Mouse (Mus musculus) C2C12 (cell line): ENCODE measurements around the gene Tmeff2.

Experiments used
- CTCF ChIP-seq: IDR thresholded peaks from one replicate; pipeline ENCODE4 v1.5.1; 2011; ENCODE audit not compliant: control insufficient read depth, insufficient read depth, insufficient read length
- USF1 ChIP-seq: IDR thresholded peaks from one replicate; pipeline ENCODE4 v1.6.1; 2011; ENCODE audit warnings: low read depth, mild to moderate bottlenecking, control low read depth, moderate library complexity

- TF ChIP-seq USF1 (no peak), CTCF (no peak)
Measured at GRCm38 (mm10) chr1:51149488-51149887, 249.0 kb downstream of the Tmeff2 start.
